Mouse (Mus musculus) spleen, adult 2 months (tissue): ENCODE measurements around the gene Gm49354.

ENCODE experiments used
- CTCF ChIP-seq: fragments of 200-500 bp; IDR thresholded peaks from 2 replicates; pipeline ENCODE4 v1.5.1; 2011; ENCODE audit warnings: mild to moderate bottlenecking, inconsistent platforms; ENCODE audit not compliant: insufficient read depth, insufficient read length, insufficient replicate concordance; ENCODE audit errors: extremely low read depth
- POLR2A ChIP-seq: fragments of 200-500 bp; IDR thresholded peaks from 2 replicates; pipeline ENCODE4 v1.6.1; 2011; ENCODE audit warnings: low read depth, low read length, inconsistent platforms

DNA sequence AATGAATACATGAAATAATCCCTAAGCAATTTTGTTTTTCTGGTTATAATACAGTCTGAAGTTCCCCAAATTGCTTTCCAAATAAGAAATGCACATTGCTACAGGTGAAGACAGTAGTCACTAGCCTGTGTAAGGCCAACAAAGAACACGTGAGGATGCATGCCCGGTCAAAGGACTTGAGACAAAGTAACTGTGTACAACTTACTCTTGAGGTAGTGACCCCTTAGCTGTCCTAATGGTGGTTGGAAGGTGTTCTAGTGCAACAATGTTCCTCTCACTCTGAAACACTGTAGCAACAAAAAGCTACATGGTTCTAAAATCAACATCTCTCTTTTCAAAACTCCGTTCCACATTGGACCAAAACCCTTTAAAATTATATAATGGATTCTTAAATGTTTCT is 29.5 kb upstream of the Gm49354 start:
- TF ChIP-seq CTCF (no peak), POLR2A (no peak)
